Mouse (Mus musculus) cerebellum, adult 2 months (tissue): Measurements from ENCODE around the gene Slit1.

Experiments used
- CTCF ChIP-seq: fragments of 200-500 bp; IDR thresholded peaks from 2 replicates; pipeline ENCODE4 v1.5.1; 2011; ENCODE audit warnings: low read depth, mild to moderate bottlenecking, control low read depth, low read length, moderate library complexity, borderline replicate concordance; ENCODE audit not compliant: insufficient read depth
- POLR2A ChIP-seq: fragments of 200-500 bp; IDR thresholded peaks from 2 replicates; pipeline ENCODE4 v1.6.1; 2011; ENCODE audit warnings: low read length, control low read depth, borderline replicate concordance; ENCODE audit not compliant: insufficient read depth

- TF ChIP-seq POLR2A (no peak), CTCF (no peak)
Observed at GRCm38 (mm10) chr19:41672836-41673235, 70.6 kb downstream of the Slit1 start.
